Mouse (Mus musculus): Measurements from ENCODE around the gene Gm20517.

Gene Gm20517

GRCm38 (mm10) chr17:47711883-47712282, 100.5 kb downstream of the Gm20517 start:
- DNase-seq (ENCODE audit: low spot score) = no peak

- DNase-seq (ENCODE audit: low spot score) = no peak
These were observed 101.6 kb downstream of the Gm20517 start for GRCm38 (mm10) chr17:47712889-47713571.

GRCm38 (mm10) chr17:47715037-47715436, 103.6 kb downstream of the Gm20517 start:
- no peak for DNase-seq (ENCODE audit: low spot score)

GRCm38 (mm10) chr17:47721183-47721582, 109.8 kb downstream of the Gm20517 start:
- no peak for DNase-seq (ENCODE audit: low spot score)

GRCm38 (mm10) chr17:47726566-47726965, 115.2 kb downstream of the Gm20517 start, which contains the start of gene Pgc:
TSS of gene Pgc (plus strand) at chr17:47726842.
- no peak for DNase-seq (ENCODE audit: low spot score)

- DNase-seq (ENCODE audit: low spot score) = no peak
These were observed 119.5 kb downstream of the Gm20517 start for GRCm38 (mm10) chr17:47730633-47731575.
